Mouse (Mus musculus): ENCODE measurements at regions not wholly inside any gene's neighbourhood (a gene's known extent, or its start where the extent isn't known, plus 50 kb on each side); places are given as distances from the start of the nearest gene placed in this dataset.

- TF ChIP-seq MAFK (IDR thresholded peaks at IDR 0.05; ENCODE audit: insufficient read depth, low read depth, low read length) = no peak
- TF ChIP-seq CHD2 (IDR thresholded peaks at IDR 0.05; ENCODE audit: low read depth, low read length) = no peak
Measured at GRCm38 (mm10) chr12:106480281-106481060, 470.4 kb downstream of the Vrk1 start.

All from ES-E14 (cell line).